ENCODE assay signal across 7 mouse cellular contexts in genomic region chr5:109690537-109691201, GRCm38 (mm10). TPM values are rescaled to one million over a fixed set of nuclear protein-coding genes. Genes with fewer than 3 reads are reported as not detected.
DNase-seq lines count a peak whose midpoint lies in the region; ATAC-seq lines count a peak whose summit lies in the region.
"Not testable (repeated sequence)": the region's sequence is repeated elsewhere in the genome, so short reads cannot be mapped to it uniquely, and the experiment has no call there.

TSS of gene 5430403G16Rik (minus strand) at chr5:109691041.

- peak; percentile 98 for ATAC-seq in embryonic facial prominence, embryonic 12.5 days (ENCODE audit: insufficient number of reproducible peaks, insufficient read depth, low FRiP score, low TSS enrichment)
- ATAC-seq in limb, embryonic 11.5 days (ENCODE audit: insufficient number of reproducible peaks, low FRiP score, low TSS enrichment, low read depth), result peak; percentile 99
- ATAC-seq in midbrain, embryonic 14.5 days (ENCODE audit: low FRiP score, low TSS enrichment), result peak; percentile 96

- peak within 1 kb of the TSS; percentile 64 for H3K4me2 ChIP-seq in embryonic facial prominence, embryonic 12.5 days (replicated peaks)
- H3K4me2 ChIP-seq in limb, embryonic 11.5 days (ENCODE audit: low read depth, severe bottlenecking), result peak within 1 kb of the TSS; percentile 39
- peak within 1 kb of the TSS; percentile 68 for H3K4me2 ChIP-seq in midbrain, embryonic 14.5 days (ENCODE audit: low read length)

- WGBS in embryonic facial prominence, embryonic 12.5 days, result under 1% methylated on average over 26 of the region's 26 CpGs
- WGBS in limb, embryonic 11.5 days, result under 1% methylated on average over 26 of the region's 26 CpGs
- WGBS in midbrain, embryonic 14.5 days, result under 1% methylated on average over 24 of the region's 26 CpGs

- H3K4me1 ChIP-seq in embryonic facial prominence, embryonic 12.5 days; limb, embryonic 11.5 days (ENCODE audit: control insufficient read depth, insufficient read depth, low read length); midbrain, embryonic 14.5 days (ENCODE audit: control insufficient read depth, insufficient read depth, low read length): not testable (repeated sequence)

- peak within 1 kb of the TSS; percentile 69 for H3K27ac ChIP-seq in embryonic facial prominence, embryonic 12.5 days
- peak within 1 kb of the TSS; percentile 52; the same call in 1 of the 2 replicates for H3K27ac ChIP-seq in limb, embryonic 11.5 days (replicated peaks; ENCODE audit: low read depth, low read length)
- peak within 1 kb of the TSS; percentile 37; the same call in 1 of the 2 replicates for H3K27ac ChIP-seq in midbrain, embryonic 14.5 days (replicated peaks; ENCODE audit: low read depth, low read length)

- H3K27me3 ChIP-seq in embryonic facial prominence, embryonic 12.5 days; limb, embryonic 11.5 days (ENCODE audit: control insufficient read depth, insufficient read depth, low read length); midbrain, embryonic 14.5 days (ENCODE audit: control insufficient read depth, insufficient read depth, low read length): not testable (repeated sequence)

- peak within 1 kb of the TSS; percentile 60 for H3K9ac ChIP-seq in embryonic facial prominence, embryonic 12.5 days
- H3K9ac ChIP-seq in limb, embryonic 11.5 days (ENCODE audit: low read length), result peak within 1 kb of the TSS; percentile 80
- H3K9ac ChIP-seq in midbrain, embryonic 14.5 days (replicated peaks; ENCODE audit: low read length), result peak within 1 kb of the TSS; percentile 54

- H3K9me3 ChIP-seq in embryonic facial prominence, embryonic 12.5 days; limb, embryonic 11.5 days (ENCODE audit: control insufficient read depth, low read length); midbrain, embryonic 14.5 days (ENCODE audit: control insufficient read depth, low read length): not testable (repeated sequence)

- DNase-seq in adrenal gland, postnatal 14 days, result peak; percentile 87
- DNase-seq in heart, adult 11 months, result peak; percentile 98
- peak; percentile 77 for DNase-seq in kidney, adult 18-20 months
- DNase-seq in limb, embryonic 11.5 days (ENCODE audit: low spot score), result peak; percentile 83
- peak; percentile 89 for DNase-seq in midbrain, embryonic 14.5 days
- DNase-seq in spleen, adult 18-20 months, result peak; percentile 64 to 66

- H3K4me3 ChIP-seq in embryonic facial prominence, embryonic 12.5 days, result peak within 1 kb of the TSS; percentile 52
- H3K4me3 ChIP-seq in limb, embryonic 11.5 days (ENCODE audit: low read depth, low read length), result peak within 1 kb of the TSS; percentile 64
- H3K4me3 ChIP-seq in midbrain, embryonic 14.5 days (replicated peaks; ENCODE audit: low read depth, low read length), result peak within 1 kb of the TSS; percentile 55

- not testable (repeated sequence) for H3K36me3 ChIP-seq in embryonic facial prominence, embryonic 12.5 days; limb, embryonic 11.5 days (ENCODE audit: control insufficient read depth, insufficient read depth, low read length); midbrain, embryonic 14.5 days (ENCODE audit: control insufficient read depth, insufficient read depth, low read length)

RNA-seq across cellular contexts. Expression of gene 5430403G16Rik, which starts in this region (rescaled TPM):
- 1.4 and 3.5 TPM in 2 replicates for total RNA-seq in adrenal gland, postnatal 14 days (2021)
- 3.0 and 3.1 TPM in 2 replicates for polyA plus RNA-seq in embryonic facial prominence, embryonic 12.5 days (2016; fragmentation: Nextera tagmentation; extraction: Ambion mirVana)
- 3.3 and 4.2 TPM in 2 replicates for polyA plus RNA-seq in limb, embryonic 11.5 days (2014; fragmentation: Nextera tagmentation; extraction: Ambion mirVana)
- 1.7 and 2.0 TPM in 2 replicates for polyA plus RNA-seq in midbrain, embryonic 14.5 days (2014; fragmentation: Nextera tagmentation; extraction: Ambion mirVana)

Comparison
In these comparisons a context has a peak if more than half of its experiments do, and no peak if none do; other contexts are left out.
1. Peak in every context shown above with its lines: DNase-seq, ATAC-seq, H3K4me3 ChIP-seq and H3K27ac ChIP-seq.